Mouse (Mus musculus) urinary bladder, postnatal 4 days (tissue): ENCODE measurements around the gene Sim2.

Experiments used
- DNase-seq, 2 experiments: peaks; one replicate each; pipeline ENCODE4 v3.0.0; 2021 to 2022; ENCODE audit warnings: low spot score in 2 of 2

Sim2 gene

DNA sequence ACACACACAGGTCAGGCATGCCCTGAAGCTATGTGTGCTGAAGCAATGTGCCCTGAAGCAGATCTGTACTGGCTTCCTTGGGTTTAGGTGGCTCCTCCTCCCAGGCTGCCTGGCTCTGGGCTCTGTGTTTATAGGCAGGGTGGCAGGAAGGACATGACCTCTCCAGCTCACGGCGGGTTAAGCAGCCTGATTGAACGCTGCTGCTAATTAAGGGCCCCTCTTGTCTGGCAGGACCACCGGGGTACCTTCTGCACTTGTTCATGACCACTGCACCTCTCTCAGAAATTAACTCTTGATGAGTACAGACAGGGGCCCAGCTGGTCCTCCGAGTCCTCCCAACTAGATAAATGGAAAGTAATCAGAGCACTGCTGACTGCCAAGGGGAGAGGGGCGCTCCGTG is 79.5 kb downstream of the Sim2 start:
- DNase-seq, result no peak

DNA sequence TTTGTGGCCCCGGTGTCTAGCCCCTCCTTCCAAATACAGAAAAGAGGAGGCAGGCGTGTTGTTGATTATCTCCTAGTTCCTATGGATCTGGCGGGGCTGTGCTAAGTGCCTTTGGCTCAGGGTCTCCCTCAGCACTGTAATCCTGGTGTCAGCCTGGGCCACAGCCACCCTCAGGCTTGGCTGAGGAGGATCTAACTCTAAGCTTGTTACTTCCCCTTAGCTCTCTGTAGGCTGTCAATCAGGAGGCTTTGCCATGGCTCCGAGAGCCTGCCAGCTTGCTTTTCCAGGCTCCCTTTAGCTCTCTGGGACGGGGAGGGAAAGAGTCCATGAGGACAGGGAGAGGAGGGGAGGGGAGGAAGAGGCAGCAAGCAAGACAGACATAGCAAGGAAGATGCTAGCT is 80.2 kb downstream of the Sim2 start:
- no peak for DNase-seq

DNA sequence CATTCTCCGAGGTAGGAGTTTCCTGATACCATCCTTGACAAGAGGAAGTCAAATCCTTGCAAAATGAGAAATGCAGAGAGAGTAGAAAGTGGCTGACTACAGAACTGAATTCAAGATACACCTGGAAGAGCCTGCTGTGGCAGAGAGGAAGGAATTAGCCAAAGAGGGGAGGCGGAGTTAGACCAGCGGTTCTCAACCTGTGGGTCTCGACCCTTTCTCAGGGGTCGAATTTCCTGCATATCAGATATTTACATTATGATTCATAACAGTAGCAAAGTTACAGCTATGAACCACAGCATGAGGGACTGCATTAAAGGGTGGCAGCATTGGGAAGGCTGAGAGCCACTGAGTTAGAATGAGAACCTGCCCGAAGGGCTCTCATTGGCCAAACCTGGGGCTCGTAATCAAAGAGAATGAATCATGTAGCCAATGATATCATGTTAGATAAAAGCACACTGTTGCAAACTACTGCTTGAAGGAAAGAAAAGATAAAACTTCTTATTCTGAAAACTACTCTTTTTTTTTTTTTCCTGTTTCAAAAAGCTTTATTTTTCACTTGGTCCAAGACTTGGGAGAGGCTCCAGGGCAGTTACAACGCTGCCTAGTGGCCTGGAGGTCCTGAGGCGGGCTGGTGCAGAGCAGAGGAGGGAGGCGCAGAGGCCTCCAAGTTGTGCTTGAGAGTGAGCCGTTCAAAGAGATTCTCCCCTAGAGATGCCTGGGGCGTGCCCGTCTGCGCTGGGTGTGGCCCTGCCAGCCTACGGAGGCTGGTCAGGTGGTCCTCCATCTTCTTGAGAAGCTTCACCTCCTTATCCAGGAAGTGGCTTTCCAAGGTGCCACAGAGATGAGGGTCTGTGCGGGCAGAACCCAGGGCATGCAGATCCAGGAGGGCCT is 84.2 kb downstream of the Sim2 start:
- no peak for DNase-seq

DNA sequence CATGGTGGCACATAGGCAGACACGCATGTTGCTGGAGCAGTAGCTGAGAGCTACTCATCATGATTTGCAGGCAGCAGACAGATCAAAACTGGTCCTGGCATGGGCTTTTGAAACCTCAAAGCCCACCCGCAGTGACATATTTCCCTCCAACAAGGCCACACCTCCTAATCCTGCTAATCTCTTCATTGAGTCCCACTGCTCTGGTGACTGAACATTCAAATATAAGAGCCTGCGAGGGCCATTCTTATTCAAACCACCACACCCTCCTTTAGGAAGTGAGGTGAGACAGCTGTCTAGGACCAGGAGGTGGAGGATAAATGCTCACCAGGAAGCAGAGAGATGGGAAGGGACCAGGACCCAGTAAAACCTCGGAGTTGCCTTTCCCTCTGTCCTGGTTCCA is 85.5 kb downstream of the Sim2 start:
- DNase-seq, result no peak

DNA sequence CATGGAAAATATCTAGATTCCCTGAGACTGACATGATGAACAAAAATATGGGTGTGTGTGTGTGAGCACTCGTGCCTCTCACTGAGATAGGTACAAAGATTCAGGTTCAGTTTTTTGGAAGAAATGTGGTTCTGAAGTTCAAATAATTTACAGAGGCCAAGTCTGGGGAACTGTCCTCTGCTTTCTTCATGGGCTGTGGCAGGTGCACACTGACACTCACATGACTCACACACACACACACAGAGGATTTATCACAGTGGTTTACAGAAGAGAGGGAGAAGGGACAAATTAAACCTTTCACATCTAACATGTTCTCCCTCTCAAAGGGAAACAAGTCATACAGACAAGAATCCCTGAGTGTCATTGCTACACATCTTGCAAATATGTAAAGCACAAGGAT is 88.6 kb downstream of the Sim2 start:
- no peak for DNase-seq

DNA sequence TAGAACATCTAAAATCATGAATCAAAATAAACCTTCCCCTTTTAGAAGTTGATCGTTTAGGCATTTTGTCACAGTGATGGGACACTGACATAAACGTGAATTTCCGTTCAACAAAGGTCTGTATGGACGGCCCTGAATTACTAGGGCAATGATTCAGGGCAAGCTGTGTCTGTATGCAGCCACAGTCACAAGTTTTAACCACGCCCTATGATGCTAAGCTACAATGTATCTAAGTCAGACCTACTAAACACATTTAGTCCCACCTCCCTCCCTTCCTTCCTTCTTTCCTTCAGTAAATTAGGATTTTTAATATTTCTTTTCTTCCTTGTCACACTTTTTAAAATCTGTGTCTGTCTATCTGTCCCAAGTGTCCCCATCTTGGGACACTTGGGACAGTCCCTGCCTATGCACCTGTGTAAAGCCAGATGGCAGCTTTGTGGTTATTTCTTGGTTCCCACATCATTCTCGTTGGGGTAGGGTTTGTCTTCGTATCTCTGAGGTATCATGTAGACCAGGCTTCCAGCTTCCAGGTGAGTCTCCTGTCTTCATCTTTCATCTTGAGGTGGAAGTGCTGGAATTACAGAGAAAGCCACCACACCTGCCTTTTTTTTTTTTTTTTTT is 90.7 kb downstream of the Sim2 start:
- no peak for DNase-seq
